Mouse (Mus musculus): ENCODE results near the gene Gpr179.

The Gpr179 gene

DNA sequence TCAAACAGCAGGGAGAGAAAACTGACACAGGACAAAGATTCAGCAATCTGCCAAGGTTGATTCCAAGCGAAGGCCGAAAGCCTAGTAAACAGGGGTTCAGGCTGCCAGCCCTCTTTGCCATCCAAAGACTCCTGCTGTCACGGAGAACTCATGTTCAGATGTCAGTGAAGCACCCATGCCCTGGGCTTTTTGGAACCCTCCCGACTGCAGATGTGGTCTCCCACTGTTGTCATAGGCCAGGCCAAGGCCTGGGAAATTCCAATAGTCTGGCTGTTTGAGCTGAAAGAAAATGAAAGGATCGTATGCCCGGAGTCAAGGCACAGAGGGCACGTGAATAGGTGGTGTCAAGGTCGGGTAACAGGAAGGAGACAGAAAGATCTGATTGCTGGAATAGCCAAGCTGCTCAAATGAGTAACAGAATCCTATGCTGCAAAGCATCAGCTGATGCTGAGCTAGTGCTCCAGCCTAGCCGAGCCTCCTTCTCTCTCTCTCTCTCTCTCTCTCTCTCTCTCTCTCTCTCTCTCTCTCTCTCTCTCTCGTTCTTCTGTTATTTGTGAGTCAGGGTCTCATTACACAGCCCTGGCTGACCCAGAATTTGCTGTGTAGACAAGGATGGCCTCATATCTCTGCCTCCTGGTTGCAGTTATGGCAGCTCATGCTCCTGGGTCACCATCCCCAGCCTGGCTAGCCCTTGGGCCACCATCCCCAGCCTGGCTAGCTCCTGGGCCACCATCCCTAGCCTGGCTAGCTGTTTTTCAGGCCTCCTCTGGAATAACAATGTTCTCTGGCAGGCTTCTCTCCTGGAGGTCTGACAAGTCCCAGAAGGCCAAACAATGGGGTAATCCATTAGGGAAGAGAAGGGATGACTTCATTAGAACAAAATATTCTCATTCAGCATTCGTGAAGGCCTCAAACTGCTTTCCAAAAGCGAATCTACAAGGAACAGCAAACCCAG is 62.3 kb downstream of the Gpr179 start:
- in situ Hi-C loops (cut with MboI, MseI) = no loop called here

DNA sequence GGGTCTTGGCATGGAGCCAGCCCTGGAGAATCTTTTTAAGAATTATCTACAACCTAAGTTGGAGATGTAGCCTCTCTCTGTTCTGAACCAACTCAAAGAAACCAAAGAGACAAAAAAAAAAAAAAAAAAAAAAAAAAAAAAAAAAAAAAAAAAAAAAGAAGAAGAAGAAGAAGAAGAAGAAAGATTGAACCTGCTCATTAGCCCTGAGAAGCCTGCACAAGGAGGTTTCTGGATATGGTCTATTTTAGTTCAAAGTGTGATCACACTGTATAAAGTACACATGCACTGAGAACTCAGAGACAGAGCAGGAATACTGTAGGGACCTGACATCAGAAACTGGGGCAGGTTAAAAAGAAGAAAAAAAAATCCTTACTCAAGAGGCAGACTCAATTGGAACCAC is 64.2 kb downstream of the Gpr179 start:
- in situ Hi-C loops (cut with MboI, MseI) = no loop called here

DNA sequence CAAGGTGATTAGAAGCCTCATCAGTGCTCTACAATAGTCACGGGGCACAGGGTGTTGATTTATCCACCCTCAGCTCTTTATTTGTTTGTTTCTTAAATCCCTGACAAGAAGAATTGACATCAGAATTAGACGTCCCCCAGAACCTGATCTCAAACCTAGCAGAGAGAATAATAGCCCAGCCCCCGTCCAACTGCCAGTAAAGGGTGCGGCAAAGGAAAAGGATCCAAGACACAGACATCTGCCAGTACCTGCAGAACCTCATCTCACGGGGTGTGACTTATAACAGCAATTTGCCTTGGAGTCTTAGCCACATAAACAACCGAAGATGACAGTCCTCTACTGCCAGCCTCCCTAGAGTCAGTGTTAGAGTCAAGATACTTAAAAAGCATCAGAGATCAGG is 64.9 kb downstream of the Gpr179 start:
- in situ Hi-C loops (cut with MboI, MseI) = no loop called here

DNA sequence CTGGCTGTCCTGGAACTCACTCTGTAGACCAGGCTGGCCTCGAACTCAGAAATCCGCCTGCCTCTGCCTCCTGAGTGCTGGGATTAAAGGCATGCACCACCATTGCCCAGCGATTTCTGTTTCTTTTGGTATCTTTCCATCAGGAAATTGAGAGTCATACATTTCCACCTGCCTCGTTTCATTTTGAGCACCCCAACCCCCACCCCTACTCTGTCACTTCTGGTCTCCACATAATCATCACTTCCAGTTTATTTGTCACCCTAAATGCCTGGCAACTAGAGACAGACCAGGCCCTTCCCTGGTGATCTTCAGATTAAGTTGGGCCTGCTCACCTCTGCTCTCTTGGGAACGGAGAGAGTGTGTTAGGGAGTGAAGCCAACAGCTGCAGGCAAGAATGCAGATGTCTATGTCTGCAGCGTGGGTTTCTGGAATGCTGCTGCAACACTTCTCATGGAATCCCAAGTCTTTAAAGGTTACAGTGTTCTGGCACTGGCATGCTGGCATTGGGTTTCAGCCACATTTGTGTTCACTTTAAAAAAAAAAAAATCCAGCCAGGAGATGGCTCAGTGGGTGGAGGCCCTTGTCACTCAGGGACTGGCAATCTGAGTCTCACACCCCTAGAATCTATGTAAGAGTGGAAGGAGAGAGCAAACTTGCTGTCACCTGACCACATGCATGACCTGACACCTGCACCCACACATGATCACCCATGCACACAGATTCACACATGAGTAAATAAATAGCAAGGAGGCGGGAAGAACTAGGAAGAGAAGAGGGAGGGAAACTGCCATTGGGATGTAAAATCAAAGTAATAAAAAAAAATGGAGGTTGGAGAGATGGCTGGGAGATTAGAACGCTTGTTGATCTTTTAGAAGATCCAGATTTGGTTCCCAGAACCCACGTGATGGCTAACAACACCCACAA is 65.8 kb downstream of the Gpr179 start:
- in situ Hi-C loops (cut with MboI, MseI) = no loop called here

DNA sequence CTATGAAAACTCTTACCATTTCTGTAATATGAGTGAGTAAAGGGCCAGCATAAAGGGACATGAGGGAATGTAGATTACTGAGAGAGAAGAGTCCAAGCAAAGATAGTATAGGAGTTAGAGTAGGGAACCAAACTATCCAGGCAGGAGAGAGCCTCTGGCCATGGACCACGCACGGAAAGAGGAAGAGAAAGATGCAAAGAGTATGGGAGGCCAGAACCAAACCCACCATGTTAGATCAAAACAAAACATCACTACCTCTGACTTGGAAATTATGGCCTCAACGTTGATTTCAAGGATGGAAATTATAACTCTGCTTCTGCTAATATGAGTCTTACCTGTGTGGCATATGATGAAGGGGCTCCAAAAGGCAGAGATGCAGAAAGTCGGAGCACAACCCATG is 67.0 kb downstream of the Gpr179 start:
- in situ Hi-C loops (cut with MboI, MseI) = no loop called here

DNA sequence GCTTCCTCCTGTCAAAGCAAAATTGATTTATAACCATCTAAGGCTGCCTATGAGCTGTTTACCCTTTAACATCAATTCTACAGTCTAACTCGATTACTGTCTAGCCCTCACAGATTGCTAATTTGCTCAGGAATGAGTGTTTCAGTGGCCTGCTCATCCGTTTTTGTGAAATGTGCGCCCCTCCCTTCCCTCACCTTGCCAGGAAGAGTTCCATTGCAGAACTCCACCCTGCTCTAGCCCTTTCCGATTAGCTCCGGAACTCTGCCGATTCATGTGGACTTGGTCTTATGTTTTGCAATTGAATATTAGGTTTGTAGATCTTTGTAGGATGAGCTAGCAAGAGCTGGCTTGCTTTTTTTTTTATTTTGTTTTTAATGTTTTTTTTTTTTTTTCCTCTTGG is 69.7 kb downstream of the Gpr179 start:
- in situ Hi-C loops (cut with MboI, MseI) = no loop called here

Measured in regulatory T cell (primary cell).